Mouse (Mus musculus) spleen, postnatal 0 days (tissue): ENCODE data around the gene Frk. TPM values are rescaled to one million over a fixed set of nuclear protein-coding genes. Genes with fewer than 3 reads are reported as not detected.

Experiments used
- polyA plus RNA-seq: library from polyadenylated mRNA; unstranded; fragments of >200 nt; fragmentation: Nextera tagmentation; extraction: Ambion mirVana; gene quantifications from 2 replicates; pipeline ENCODE4 v1.2.1, GENCODE M21; 2015

Gene Frk
- polyA plus RNA-seq, result 1.3 and 1.4 TPM in 2 replicates

GRCm38 (mm10) chr10:34483297-34484013 is at the start of gene Frk:
TSS of gene Frk (plus strand) at chr10:34483399.

Other genes with a start within 250 kb of the Frk start
- gene Tspyl1, start 201.2 kb upstream of the Frk start, polyA plus RNA-seq, result 41.5 and 47.7 TPM in 2 replicates
- 1.6 and 2.3 TPM in 2 replicates for gene Tspyl4, start 186.0 kb upstream of the Frk start, polyA plus RNA-seq
- 0.10 and 0.23 TPM in 2 replicates for gene Col10a1, start 93.4 kb upstream of the Frk start, polyA plus RNA-seq
- 15.9 and 16.0 TPM in 2 replicates for gene Nt5dc1, start 64.8 kb upstream of the Frk start, polyA plus RNA-seq